Mouse (Mus musculus) liver (tissue): Measurements from ENCODE around the gene Flt4.

ENCODE experiments used
- DNase-seq: peaks from one replicate; pipeline ENCODE4 v3.0.0-alpha.2; 2020; ENCODE audit warnings: mixed read lengths

Gene Flt4

DNA sequence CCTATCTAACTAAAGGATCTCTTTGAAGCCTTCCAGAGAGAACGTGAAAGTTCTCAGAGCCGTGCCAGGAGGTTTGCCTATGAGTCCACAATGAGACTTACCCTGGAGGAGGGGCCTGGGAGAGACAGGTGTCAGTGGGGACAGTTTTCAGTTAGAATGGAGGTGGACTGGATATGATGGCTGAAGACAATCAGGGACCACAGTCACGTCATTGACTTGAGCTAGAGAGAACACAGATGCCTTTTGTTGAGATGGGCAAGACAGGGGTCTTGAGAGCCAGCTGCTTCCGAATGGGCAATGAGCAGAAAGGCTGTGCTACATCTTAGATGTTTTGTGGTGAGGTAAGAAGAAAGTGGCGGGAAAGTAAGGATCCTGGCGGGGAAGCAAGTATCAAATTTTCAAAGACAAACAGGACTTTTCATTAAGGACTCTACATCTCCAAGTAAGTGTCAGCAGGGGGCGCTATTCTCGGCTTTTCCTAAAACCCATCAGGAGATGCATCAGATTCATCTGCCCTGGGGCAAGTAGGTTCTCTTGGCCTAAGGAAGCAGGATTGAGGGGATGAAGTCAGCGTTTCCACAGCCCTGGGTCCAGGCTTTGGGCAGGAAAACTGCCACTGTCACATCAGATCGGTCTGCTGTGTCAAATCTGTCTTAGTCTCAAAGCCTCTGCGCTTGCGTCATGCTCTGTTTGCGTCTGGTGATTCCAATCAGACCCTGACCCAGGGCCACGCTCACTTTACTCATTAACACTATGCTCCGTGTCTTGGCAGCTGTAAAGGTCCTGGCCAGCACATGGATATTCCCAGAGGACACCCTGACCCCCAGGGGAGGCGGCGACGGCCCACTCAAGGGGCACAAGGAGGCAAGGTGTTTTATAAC lies 41.3 kb downstream of the Flt4 start:
- peak; percentile 66 for DNase-seq

DNA sequence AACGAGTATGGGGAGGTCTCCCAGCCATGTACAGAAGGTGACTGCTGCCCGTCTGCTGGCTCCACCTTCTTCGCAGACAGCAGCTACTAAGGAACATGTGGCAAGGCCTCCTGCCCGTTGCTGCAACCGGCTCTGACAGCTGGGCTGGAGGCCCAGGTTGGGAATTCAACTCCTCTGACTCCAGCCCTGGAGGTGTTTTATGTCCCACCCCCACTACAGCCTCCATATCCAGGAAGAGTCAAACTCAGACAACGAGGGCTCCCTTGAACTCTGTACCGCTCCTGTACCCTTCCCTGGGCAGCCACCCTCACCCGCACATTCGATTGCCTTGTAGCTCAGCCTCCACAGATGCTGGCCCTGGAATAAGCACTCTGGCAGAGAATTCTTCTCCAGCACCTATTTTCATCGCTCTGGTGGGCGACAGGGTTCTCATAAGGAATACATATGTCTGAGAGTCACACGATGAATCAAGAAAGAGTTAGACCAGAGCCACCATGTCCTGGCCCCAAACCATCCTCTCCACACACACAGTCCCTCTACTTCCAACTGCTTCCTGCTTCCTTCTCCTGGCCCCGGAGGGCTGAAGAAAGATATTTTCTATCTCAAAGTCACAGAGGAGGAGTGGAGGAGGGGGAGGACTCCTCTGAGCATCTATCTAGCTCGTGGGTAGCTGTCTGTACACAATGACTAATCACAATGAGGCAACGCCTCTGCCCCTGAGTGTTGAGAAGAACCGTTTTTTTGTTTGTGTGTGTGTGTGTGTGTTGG lies 42.1 kb downstream of the Flt4 start:
- peak; percentile 63 for DNase-seq

DNA sequence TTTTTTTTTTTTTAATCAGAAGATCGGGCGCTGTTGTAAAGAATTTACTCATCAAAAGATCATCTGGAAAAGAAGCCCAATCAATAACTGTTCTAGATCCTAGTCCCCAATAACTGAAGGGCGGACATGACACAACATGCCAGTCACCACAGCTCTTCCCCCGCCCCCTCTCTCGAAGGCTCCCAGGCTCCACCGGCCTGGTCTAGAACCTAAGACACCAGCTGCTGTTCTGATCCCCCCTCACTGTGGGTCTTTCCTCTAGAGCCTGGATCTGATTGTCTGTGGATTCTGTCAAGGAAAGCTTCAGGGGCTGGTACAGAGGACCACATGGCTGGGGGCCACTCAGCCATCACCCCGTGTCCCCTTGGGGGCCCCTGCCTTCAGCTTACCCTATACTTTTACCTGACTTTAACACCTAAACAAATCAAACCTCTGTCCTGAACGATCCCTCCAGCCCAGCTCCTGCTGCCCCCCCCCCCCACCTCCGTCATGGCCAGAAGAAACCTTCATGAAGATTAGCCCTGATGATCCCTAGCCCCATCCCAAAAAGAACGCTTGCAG lies 42.8 kb downstream of the Flt4 start:
- peak; percentile 57 for DNase-seq

DNA sequence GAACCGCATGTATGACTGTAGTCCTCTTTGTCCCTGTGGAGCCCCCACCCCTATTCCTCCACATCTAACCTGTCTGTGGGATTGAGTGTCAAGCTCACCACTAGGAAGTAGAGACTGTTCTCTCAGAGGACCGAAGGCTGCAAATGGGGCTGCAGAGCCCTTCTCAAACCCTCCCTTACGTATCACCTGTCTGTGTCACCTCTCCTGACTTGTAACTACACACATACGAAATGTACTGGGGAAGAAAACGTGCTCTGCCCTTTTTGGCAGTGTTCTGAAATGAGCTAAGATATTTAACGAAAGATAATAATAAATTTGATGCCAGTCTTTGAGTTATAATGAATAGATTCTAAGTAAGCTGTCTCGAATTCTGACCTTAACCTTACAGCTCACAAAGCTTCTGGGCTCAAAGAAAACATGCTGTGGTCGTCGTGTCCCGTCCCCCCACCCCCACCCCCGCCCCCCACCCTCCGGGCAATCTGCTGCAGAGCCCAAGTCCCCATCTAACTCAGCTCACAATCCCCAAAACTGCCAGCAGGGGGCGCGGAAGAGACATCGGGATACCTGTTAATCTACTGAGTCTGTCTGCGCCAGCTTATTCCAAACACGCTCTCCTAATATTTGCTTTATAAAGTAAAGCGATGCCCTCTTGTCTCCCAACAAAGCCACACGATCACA lies 43.5 kb downstream of the Flt4 start:
- DNase-seq = peak; percentile 90

DNA sequence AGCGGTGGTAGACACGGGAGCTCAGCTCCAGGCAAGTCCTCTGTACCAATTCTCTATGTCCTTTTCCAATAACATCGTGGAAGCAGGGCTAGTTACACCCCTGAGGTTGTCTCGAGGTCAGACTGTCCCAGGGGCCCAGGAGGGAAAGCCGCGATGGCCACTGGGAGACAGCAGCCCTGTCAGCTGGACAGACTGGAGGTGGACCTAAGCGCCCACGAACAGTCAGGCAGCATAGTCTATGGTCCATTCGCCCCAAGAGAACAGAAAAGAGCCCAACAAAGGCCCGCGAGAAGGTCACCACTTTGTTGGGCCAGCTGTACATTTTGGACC lies 44.0 kb downstream of the Flt4 start:
- no peak for DNase-seq

DNA sequence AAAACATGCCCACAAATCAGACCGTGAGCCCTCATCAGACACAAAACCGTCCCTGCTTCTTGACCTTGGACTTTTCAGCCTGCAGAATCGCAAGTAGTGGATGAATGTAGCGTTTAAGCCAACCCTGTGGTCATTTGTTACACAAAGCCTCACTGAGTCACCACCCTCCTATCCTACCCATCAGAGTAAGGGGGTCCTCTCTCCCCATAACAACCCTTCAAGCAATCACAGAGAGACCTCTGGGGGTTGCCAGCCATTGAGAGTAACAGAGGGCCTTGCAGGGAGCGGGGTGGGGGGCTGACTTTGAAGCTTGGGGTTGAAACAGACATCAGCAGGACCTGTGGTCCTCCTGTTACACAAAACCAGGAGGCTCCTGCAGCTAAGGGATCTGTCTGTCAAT lies 45.6 kb downstream of the Flt4 start:
- no peak for DNase-seq

DNA sequence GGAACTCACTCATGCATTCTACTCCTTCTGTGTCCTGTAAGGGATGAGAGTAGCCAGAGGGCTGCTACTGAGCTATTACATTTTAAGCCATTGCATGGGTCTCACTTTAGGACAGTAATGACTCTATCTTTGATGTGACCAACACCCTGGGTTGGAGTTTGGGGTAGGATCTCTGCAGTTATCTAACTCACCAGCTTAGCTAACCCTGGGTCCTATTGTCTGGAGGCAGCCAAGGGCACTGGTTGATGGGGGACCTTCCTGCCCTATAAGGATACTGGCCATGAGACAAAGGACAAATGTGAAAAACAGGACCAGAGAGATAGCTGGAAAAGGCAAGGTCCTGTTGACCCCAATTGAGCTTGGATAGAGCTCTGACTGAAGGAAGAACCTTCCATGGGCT lies 46.4 kb downstream of the Flt4 start:
- no peak for DNase-seq

DNA sequence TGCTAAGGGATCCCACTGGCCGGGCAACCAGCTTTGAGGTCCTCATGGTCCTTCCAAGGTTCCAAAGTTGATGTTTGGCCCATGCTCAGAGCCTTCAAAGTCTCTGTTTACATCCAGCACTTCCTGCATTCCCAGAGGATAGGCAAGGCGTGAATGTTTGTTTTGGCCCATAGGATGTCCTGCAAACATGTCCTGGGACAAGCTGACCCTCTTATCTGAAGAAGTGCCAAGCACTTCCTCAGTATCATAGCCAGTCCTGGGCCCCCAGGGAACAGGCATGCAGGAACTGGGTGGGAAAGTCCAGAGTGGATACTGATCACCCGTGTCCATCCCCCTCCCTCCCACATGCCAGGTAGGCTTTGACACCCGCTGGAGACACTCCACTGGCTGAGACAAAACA lies 49.0 kb downstream of the Flt4 start:
- no peak for DNase-seq

DNA sequence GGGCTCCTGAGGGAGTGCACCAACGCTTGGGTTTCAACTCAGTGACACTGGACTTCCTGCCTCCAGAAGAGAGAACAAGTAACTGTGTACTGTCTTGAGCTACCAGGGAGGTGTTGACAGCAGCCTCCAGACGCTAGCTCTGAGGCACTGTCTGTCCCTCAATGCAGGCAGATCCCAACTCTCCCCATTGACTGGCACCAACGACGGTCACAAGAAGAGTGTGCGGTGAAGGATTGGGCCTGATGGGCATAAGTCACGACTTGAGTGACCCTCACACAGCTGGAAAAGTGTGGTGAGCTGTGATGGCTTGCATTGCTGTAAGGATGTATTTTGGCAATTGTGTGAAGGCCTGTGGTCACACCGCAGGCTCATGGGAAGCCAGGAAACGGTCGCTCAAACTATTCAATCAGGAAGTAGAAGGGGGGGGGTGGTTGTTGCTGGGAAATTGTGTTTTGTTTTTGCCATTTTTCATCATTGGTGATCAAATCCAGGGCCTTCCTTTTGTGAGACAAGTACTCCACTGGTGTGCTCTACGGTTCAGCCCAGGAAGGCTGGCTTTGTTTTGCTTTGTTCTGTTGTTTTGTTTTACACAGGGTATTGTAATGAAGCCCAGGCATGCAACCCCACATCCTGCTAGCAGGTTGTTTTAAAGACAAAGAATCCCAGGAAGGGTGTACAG lies 49.9 kb downstream of the Flt4 start:
- no peak for DNase-seq

DNA sequence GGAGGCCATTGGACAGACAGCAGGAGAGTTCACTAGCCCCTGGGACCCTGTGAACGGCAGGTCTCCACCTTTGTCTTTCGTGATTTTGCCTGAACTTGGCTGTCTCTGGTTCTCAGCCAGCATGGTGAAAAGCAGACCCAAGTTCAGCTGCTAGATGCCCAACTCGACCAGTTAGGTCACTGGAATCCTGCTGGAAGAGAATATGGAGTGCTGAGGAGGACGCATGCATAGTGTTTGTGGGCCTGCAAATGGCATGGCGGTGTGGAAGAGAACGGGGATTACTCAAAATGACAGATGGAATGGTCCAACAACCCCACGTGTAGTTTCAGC lies 50.4 kb downstream of the Flt4 start:
- no peak for DNase-seq

DNA sequence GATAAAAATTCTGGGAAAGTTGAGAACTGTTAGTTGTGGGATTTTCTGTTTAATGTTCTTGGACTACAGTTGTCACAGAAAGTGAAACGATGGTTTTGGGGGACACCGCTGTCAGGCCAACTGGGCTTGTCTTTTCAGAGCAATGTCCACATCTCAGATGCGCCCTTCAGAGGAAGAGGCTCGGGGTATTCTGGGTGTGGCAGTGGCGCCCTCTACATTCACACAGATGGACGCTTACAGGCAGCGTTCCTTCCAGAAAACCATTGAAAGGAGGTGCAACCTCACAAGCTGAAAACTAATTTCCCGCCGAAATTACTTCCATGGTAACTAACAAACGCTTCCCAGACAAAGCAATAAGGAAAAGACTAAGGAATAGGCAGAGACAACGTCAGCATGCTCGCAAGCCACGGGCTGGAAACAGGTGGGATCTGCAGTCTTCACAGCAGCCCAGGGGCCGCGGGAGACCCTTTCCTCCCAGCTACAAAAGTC lies 53.3 kb downstream of the Flt4 start:
- no peak for DNase-seq

DNA sequence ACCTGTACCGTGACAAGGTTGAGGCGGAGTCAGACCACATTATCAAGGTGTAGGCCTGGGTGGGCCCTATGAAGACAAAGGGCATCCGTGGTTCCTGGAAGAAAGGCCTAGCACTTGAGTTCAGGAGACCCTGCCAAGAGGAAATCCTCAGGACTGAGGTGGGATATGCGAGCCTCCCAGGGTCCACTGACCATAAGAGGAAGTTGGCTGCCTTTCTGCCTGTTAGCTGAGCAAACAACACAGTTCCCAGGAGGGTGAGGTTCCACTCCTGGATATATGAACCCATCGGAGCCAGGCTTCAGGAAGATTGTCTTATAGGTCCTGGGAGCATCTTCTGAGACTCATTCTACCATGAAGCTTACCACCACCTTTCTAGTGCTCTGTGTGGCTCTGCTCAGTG lies 54.2 kb downstream of the Flt4 start, which contains the start of gene Scgb3a1:
TSS of gene Scgb3a1 (plus strand) at position 301 of the 400 bp plus-strand sequence.
- no peak for DNase-seq

DNA sequence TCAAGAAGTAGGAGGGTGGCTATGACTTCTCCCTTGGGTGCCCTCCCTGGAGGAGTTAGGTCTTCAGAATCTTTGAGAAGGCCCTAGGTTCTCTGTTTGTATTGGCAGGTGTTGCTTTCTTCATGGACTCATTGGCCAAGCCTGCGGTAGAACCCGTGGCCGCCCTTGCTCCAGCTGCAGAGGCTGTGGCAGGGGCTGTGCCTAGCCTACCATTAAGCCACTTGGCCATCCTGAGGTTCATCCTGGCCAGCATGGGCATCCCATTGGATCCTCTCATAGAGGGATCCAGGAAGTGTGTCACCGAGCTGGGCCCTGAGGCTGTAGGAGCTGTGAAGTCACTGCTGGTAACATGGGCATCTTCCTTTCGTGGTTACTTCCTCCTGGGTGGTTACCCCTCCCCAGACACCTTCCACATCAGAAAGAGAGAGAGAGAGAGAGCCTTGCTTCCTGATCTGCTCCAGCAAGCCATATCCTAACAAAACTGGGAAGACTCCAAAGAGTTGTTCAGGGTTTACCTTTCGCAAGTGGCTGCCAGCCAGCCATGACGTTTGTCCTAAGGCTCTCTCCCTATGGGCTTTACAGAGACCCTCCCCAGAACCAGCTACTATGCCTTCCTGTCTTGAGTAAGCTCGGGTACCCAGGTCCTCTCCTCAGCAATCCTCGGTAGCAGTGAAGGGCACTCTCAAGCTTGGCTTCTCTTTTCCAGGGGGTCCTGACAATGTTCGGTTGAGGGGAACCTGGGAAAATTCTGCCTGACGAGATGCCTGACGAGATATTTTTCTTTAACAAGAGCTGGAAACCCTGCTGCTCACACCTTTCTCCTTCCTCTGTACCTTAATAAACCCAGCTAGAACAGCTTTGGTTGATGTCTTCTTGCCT lies 55.4 kb downstream of the Flt4 start:
- no peak for DNase-seq

DNA sequence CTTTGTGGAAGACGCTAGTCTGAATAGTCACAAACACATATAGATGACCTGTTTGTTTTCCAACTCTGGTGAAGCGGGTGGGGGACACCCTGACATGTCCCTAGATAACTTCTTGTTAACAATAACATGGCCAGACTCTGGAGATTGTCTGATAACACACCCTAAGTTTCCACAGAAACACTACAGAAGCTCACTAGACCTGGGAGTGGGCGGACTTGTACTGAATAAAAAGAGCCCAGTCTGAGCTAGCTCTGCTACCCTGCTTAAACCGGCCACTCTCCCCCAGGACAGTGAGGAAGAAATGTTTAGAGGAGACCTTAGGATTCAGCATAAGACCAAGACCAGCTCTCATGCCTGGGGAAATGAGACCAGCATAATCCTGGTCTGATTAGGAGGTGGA lies 56.4 kb downstream of the Flt4 start:
- DNase-seq = no peak

DNA sequence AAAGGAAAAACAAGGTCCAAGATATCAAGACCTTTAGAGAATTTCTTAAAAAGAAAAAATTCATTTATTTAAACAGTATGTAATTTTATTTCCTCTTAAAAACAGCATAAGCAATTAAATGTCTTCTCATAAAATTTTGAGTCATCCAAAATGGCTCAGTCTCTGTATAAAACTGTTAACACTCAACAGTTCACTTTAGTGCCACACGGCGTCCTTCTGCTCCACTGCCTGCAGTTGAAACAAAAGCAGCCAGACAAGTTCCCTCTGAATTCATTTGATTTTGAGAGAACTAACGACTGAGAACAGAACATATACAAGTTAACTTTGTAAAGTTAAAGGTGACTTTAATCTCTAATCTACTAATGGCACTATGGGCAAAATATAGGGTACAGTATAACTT lies 64.4 kb downstream of the Flt4 start:
- DNase-seq = no peak

DNA sequence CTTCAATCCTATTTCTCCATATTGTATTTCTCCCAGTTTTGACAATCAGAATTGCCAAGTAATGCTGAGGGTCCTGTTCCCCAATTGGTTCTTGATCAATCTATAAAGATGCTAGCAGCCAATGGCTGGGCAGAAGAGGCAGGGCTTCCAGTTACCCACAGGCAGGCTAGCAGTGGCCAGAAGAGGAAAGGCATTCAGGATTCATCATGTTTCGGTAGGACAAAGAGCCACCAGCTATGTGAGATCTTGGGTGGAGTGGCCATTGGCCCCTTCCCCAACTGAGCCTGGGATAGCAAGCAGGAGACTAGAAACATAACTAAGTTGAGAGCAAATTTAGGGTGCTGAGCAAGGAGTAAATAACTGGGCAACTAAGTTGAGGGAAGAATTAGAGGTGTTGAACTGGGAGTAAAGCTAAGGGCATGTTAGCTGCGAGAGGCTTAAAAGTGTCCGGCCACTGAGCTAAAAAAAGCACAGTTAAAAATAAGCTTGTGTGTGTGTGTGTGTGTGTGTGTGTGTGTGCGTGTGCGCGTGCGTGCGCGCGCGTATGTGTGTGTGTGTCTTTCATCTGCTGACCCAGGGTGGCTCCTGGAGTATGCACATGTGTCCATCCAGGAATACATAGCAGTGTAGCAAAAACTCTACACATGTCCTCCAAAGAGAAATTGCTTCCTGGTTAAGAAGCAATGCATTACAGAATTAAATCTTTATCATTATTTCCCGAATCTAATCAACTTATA lies 75.3 kb downstream of the Flt4 start:
- DNase-seq = no peak

DNA sequence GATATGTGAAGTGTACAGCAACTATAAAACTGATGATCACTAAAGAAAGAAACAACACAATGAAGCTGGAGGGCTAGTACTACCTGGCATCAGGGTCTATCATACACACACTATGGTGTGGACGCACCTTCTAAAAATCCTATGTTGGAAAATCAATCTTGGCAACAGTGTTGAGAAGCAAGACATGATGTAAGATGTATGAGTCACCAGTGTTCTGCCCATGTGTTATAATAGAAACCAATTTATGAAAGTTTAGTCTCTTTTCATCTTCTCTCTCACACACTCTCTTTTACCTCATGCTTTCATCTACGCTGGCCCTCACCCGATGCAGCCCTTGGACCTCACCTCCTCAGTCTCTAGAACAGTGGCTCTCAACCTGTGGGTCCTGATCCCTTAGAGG lies 86.0 kb downstream of the Flt4 start:
- DNase-seq = no peak

DNA sequence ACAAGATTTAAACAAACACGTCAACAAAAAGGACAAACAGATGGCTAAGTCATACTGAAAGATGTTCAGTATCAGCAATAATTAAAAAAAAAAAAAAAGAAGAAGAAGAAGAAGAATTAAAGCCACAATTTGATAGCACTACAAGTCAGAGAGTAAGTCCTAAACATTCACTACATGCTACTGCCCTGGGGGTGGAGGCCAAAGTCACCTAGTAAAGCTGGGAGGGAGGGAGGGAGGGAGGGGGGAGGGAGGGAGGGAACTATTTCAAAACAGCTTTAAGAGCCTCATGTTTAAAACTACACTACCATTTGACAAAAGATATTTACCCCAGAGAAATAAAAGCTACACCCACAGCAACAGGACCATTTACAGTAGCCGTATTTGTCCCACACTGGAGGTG lies 86.6 kb downstream of the Flt4 start:
- no peak for DNase-seq

DNA sequence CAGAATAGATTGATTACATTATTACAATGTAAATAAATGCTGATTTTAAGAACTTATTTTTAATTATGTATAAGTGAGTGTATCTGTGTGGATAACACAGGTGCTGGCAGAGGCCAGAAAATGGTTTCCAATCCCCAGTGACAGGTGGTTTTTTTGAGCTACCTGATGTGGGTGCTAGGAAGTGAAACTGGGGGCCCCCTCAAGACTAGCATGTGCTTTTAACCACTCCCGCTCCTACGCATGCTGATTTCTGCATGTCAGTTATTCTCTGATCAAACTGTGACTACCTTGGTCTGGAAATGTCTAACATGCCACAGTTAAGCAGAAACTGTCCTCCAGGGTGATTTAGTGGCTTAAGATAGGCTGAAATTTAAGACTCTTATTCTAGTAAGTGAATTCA lies 87.4 kb downstream of the Flt4 start:
- no peak for DNase-seq

DNA sequence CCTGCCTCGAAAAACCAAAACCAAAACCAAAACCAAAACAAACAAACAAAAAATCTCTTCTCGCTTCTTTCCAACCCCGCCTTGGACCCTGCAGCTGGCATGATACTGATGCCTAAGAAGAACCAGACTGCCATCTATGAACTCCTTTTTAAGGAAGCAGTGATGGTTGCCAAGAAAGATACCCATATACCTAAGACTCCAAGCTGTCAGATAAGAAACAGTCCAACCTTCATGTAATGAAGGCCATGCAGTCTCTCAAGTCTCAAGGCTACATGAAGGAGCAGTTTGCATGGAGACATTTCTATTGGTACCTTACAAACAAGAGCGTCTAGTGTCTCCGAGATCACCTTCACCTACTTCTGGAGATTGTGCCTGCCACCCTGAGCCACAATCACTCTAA lies 88.7 kb downstream of the Flt4 start:
- no peak for DNase-seq

DNA sequence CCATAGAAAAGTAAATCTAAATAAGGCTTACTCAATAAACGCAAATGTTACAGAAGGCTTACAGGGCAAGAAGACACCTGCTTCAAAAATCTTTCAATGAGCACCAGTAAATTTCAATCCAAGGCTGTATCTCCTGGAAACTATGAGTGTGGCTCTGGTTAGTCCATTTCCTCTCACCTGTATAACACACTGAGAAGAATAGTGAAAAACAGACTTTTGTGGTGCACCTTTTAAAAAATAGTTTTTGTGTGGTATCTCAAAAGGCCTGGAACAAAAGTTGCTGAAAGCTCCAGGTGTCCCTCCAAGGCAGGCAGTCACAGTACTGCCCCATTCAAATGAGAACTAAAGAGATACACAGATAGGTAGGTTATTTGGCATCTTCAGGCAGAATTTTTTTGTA lies 90.0 kb downstream of the Flt4 start:
- DNase-seq = no peak
